Mouse (Mus musculus): ENCODE data around the gene Megf11. TPM values are rescaled to one million over a fixed set of nuclear protein-coding genes. Genes with fewer than 3 reads are reported as not detected.
A peak's percentile ranks its signal among the peaks of the same experiment; 100 is the strongest.
"Not testable (repeated sequence)": the region's sequence is repeated elsewhere in the genome, so short reads cannot be mapped to it uniquely, and the experiment has no call there.

The Megf11 gene
- polyA plus RNA-seq, 1 experiment from 2014 or later = 17.4 TPM

GRCm38 (mm10) chr9:64473170-64473569, 87.7 kb downstream of the Megf11 start:
- H3K9me3 ChIP-seq (ENCODE audit: control insufficient read depth, low read length) = no peaks in the 10 kb centered on the region
- ATAC-seq (ENCODE audit: low FRiP score) (no peak), DNase-seq (ENCODE audit: low spot score) (no peak)
- WGBS = 60% methylated on average over 2 of the region's 2 CpGs
- H3K27ac ChIP-seq = no peak overlapping the region
- no peak overlapping the region for H3K4me2 ChIP-seq (replicated peaks)
- H3K4me1 ChIP-seq (replicated peaks; ENCODE audit: control insufficient read depth, insufficient read depth, low read length) = peaks cover 22% of the 10 kb centered on the region
- H3K4me3 ChIP-seq (replicated peaks; ENCODE audit: low read length) = no peak overlapping the region
- H3K27me3 ChIP-seq (ENCODE audit: control insufficient read depth, insufficient read depth, low read length) = no peaks in the 10 kb centered on the region
- H3K9ac ChIP-seq = no peak overlapping the region
- no peaks in the 10 kb centered on the region for H3K36me3 ChIP-seq (replicated peaks; ENCODE audit: control insufficient read depth, insufficient read depth)

- H3K9me3 ChIP-seq (ENCODE audit: control insufficient read depth, low read length) = no peaks in the 10 kb centered on the region
- WGBS = 58% methylated on average over 4 of the region's 4 CpGs
- H3K9ac ChIP-seq = no peak overlapping the region
- H3K4me2 ChIP-seq (replicated peaks) = no peak overlapping the region
- H3K27ac ChIP-seq = no peak overlapping the region
- H3K27me3 ChIP-seq (ENCODE audit: control insufficient read depth, insufficient read depth, low read length) = no peaks in the 10 kb centered on the region
- H3K4me1 ChIP-seq (replicated peaks; ENCODE audit: control insufficient read depth, insufficient read depth, low read length) = peaks cover 22% of the 10 kb centered on the region
- no peak overlapping the region for H3K4me3 ChIP-seq (replicated peaks; ENCODE audit: low read length)
- H3K36me3 ChIP-seq (replicated peaks; ENCODE audit: control insufficient read depth, insufficient read depth) = no peaks in the 10 kb centered on the region
- DNase-seq (ENCODE audit: low spot score) (no peak), ATAC-seq (ENCODE audit: low FRiP score) (no peak)
Measured at GRCm38 (mm10) chr9:64473695-64474094, 88.3 kb downstream of the Megf11 start.

- WGBS = 48% methylated on average over 4 of the region's 4 CpGs
- Histone ChIP-seq H3K4me3 (replicated peaks; ENCODE audit: low read length) (no peak overlapping the region), H3K4me2 (replicated peaks) (no peak overlapping the region), H3K9me3 (ENCODE audit: control insufficient read depth, low read length) (no peaks in the 10 kb centered on the region), H3K9ac (no peak overlapping the region), H3K27ac (no peak overlapping the region), H3K4me1 (replicated peaks; ENCODE audit: control insufficient read depth, insufficient read depth, low read length) (peaks cover 22% of the 10 kb centered on the region), H3K27me3 (ENCODE audit: control insufficient read depth, insufficient read depth, low read length) (no peaks in the 10 kb centered on the region), H3K36me3 (replicated peaks; ENCODE audit: control insufficient read depth, insufficient read depth) (no peaks in the 10 kb centered on the region)
- ATAC-seq (ENCODE audit: low FRiP score) = no peak
- no peak for DNase-seq (ENCODE audit: low spot score)
Measured at GRCm38 (mm10) chr9:64474142-64474541, 88.7 kb downstream of the Megf11 start.

GRCm38 (mm10) chr9:64475942-64476341, 90.5 kb downstream of the Megf11 start:
- H3K4me2 ChIP-seq (replicated peaks) = no peak overlapping the region
- no peak for ATAC-seq (ENCODE audit: low FRiP score)
- 18% methylated on average over 2 of the region's 2 CpGs for WGBS
- no peaks in the 10 kb centered on the region for H3K27me3 ChIP-seq (ENCODE audit: control insufficient read depth, insufficient read depth, low read length)
- no peak overlapping the region for H3K4me3 ChIP-seq (replicated peaks; ENCODE audit: low read length)
- no peaks in the 10 kb centered on the region for H3K9me3 ChIP-seq (ENCODE audit: control insufficient read depth, low read length)
- DNase-seq (ENCODE audit: low spot score) = no peak
- no peak overlapping the region for H3K27ac ChIP-seq
- no peak overlapping the region for H3K9ac ChIP-seq
- no peaks in the 10 kb centered on the region for H3K36me3 ChIP-seq (replicated peaks; ENCODE audit: control insufficient read depth, insufficient read depth)
- H3K4me1 ChIP-seq (replicated peaks; ENCODE audit: control insufficient read depth, insufficient read depth, low read length) = peaks cover 22% of the 10 kb centered on the region

GRCm38 (mm10) chr9:64477397-64477796, 92.0 kb downstream of the Megf11 start:
- ATAC-seq (ENCODE audit: low FRiP score); H3K27me3 ChIP-seq (ENCODE audit: control insufficient read depth, insufficient read depth, low read length); H3K9me3 ChIP-seq (ENCODE audit: control insufficient read depth, low read length); H3K27ac ChIP-seq; H3K4me3 ChIP-seq (replicated peaks; ENCODE audit: low read length); H3K36me3 ChIP-seq (replicated peaks; ENCODE audit: control insufficient read depth, insufficient read depth); H3K9ac ChIP-seq; H3K4me2 ChIP-seq (replicated peaks); DNase-seq (ENCODE audit: low spot score): not testable (repeated sequence)
- H3K4me1 ChIP-seq (replicated peaks; ENCODE audit: control insufficient read depth, insufficient read depth, low read length) = peaks cover 19% of the 10 kb centered on the region
- WGBS = 81% methylated on average over 7 of the region's 7 CpGs

GRCm38 (mm10) chr9:64482126-64482525, 96.7 kb downstream of the Megf11 start:
- DNase-seq (ENCODE audit: low spot score) (no peak), ATAC-seq (ENCODE audit: low FRiP score) (no peak)
- WGBS = 77% methylated on average over 5 of the region's 5 CpGs
- no peaks in the 10 kb centered on the region for H3K9me3 ChIP-seq (ENCODE audit: control insufficient read depth, low read length)
- no peaks in the 10 kb centered on the region for H3K4me1 ChIP-seq (replicated peaks; ENCODE audit: control insufficient read depth, insufficient read depth, low read length)
- no peak overlapping the region for H3K9ac ChIP-seq
- no peak overlapping the region for H3K4me2 ChIP-seq (replicated peaks)
- no peaks in the 10 kb centered on the region for H3K27me3 ChIP-seq (ENCODE audit: control insufficient read depth, insufficient read depth, low read length)
- no peak overlapping the region for H3K27ac ChIP-seq
- H3K4me3 ChIP-seq (replicated peaks; ENCODE audit: low read length) = no peak overlapping the region
- H3K36me3 ChIP-seq (replicated peaks; ENCODE audit: control insufficient read depth, insufficient read depth) = no peaks in the 10 kb centered on the region

GRCm38 (mm10) chr9:64487377-64487776, 102.0 kb downstream of the Megf11 start:
- H3K27me3 ChIP-seq (ENCODE audit: control insufficient read depth, insufficient read depth, low read length) = no peaks in the 10 kb centered on the region
- H3K36me3 ChIP-seq (replicated peaks; ENCODE audit: control insufficient read depth, insufficient read depth) = no peaks in the 10 kb centered on the region
- no peak for DNase-seq (ENCODE audit: low spot score)
- 62% methylated on average over 4 of the region's 4 CpGs for WGBS
- no peak overlapping the region for H3K4me2 ChIP-seq (replicated peaks)
- no peak overlapping the region for H3K9ac ChIP-seq
- no peaks in the 10 kb centered on the region for H3K4me1 ChIP-seq (replicated peaks; ENCODE audit: control insufficient read depth, insufficient read depth, low read length)
- H3K9me3 ChIP-seq (ENCODE audit: control insufficient read depth, low read length) = no peaks in the 10 kb centered on the region
- no peak overlapping the region for H3K27ac ChIP-seq
- ATAC-seq (ENCODE audit: low FRiP score) = no peak
- no peak overlapping the region for H3K4me3 ChIP-seq (replicated peaks; ENCODE audit: low read length)

GRCm38 (mm10) chr9:64494647-64495046, 109.2 kb downstream of the Megf11 start:
- no peak overlapping the region for H3K27ac ChIP-seq
- H3K4me3 ChIP-seq (replicated peaks; ENCODE audit: low read length) = no peak overlapping the region
- DNase-seq (ENCODE audit: low spot score) = no peak
- H3K9ac ChIP-seq = no peak overlapping the region
- peaks cover 23% of the 10 kb centered on the region for H3K4me1 ChIP-seq (replicated peaks; ENCODE audit: control insufficient read depth, insufficient read depth, low read length)
- WGBS = 82% methylated on average over 6 of the region's 6 CpGs
- no peak for ATAC-seq (ENCODE audit: low FRiP score)
- no peak overlapping the region for H3K4me2 ChIP-seq (replicated peaks)
- no peaks in the 10 kb centered on the region for H3K27me3 ChIP-seq (ENCODE audit: control insufficient read depth, insufficient read depth, low read length)
- no peaks in the 10 kb centered on the region for H3K9me3 ChIP-seq (ENCODE audit: control insufficient read depth, low read length)
- no peaks in the 10 kb centered on the region for H3K36me3 ChIP-seq (replicated peaks; ENCODE audit: control insufficient read depth, insufficient read depth)

GRCm38 (mm10) chr9:64498929-64499328, 113.5 kb downstream of the Megf11 start:
- H3K36me3 ChIP-seq (replicated peaks; ENCODE audit: control insufficient read depth, insufficient read depth) = no peaks in the 10 kb centered on the region
- DNase-seq (ENCODE audit: low spot score) = peak; percentile 78
- peak; percentile 60; the same call in 1 of the 2 replicates for ATAC-seq (ENCODE audit: low FRiP score)
- H3K4me1 ChIP-seq (replicated peaks; ENCODE audit: control insufficient read depth, insufficient read depth, low read length) = peaks cover 27% of the 10 kb centered on the region
- no peak overlapping the region for H3K4me3 ChIP-seq (replicated peaks; ENCODE audit: low read length)
- 53% methylated on average over 5 of the region's 5 CpGs for WGBS
- no peaks in the 10 kb centered on the region for H3K9me3 ChIP-seq (ENCODE audit: control insufficient read depth, low read length)
- no peak overlapping the region for H3K4me2 ChIP-seq (replicated peaks)
- no peak overlapping the region for H3K9ac ChIP-seq
- no peaks in the 10 kb centered on the region for H3K27me3 ChIP-seq (ENCODE audit: control insufficient read depth, insufficient read depth, low read length)
- H3K27ac ChIP-seq = 0 out of 2 replicates have a peak overlapping the region, but pooled peaks have one; percentile 26

GRCm38 (mm10) chr9:64501211-64501610, 115.8 kb downstream of the Megf11 start:
- ATAC-seq (ENCODE audit: low FRiP score) = no peak
- no peaks in the 10 kb centered on the region for H3K27me3 ChIP-seq (ENCODE audit: control insufficient read depth, insufficient read depth, low read length)
- no peak for DNase-seq (ENCODE audit: low spot score)
- H3K4me3 ChIP-seq (replicated peaks; ENCODE audit: low read length) = no peak overlapping the region
- H3K4me2 ChIP-seq (replicated peaks) = no peak overlapping the region
- H3K9me3 ChIP-seq (ENCODE audit: control insufficient read depth, low read length) = no peaks in the 10 kb centered on the region
- H3K27ac ChIP-seq = no peak overlapping the region
- H3K36me3 ChIP-seq (replicated peaks; ENCODE audit: control insufficient read depth, insufficient read depth) = no peaks in the 10 kb centered on the region
- WGBS = 98% methylated on average over 8 of the region's 8 CpGs
- H3K9ac ChIP-seq = no peak overlapping the region
- H3K4me1 ChIP-seq (replicated peaks; ENCODE audit: control insufficient read depth, insufficient read depth, low read length) = peaks cover 38% of the 10 kb centered on the region
